Mouse (Mus musculus) kidney, adult 9 months (tissue): ENCODE data around the gene Ankrd11.

Experiments used
- DNase-seq: peaks from one replicate; pipeline ENCODE4 v3.0.0; 2022

The Ankrd11 gene

GRCm38 (mm10) chr8:122960323-122960722 is 81.8 kb downstream of the Ankrd11 start:
- DNase-seq, result no peak

DNA sequence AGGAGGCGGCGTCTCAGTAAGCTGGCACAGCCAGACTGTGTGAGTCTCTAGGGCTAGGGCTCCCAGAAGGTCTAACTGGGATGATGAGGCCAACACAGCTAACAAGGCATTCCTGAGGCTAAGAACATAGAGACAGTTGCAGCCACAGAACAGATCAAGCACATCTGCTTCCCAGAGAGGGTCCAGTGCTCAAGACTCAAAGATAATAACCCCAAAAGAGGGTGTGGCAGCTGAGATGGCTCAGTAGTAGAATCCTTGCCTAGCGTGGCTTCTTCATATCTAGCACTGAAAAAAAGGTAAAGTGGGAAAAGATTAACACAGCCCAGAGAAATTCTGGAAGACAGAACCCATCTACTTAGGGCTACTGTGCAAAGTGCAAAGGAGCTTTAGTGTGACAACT is 86.1 kb downstream of the Ankrd11 start:
- DNase-seq, result no peak

- no peak for DNase-seq
Measured at GRCm38 (mm10) chr8:122955195-122955594, 86.9 kb downstream of the Ankrd11 start.

DNA sequence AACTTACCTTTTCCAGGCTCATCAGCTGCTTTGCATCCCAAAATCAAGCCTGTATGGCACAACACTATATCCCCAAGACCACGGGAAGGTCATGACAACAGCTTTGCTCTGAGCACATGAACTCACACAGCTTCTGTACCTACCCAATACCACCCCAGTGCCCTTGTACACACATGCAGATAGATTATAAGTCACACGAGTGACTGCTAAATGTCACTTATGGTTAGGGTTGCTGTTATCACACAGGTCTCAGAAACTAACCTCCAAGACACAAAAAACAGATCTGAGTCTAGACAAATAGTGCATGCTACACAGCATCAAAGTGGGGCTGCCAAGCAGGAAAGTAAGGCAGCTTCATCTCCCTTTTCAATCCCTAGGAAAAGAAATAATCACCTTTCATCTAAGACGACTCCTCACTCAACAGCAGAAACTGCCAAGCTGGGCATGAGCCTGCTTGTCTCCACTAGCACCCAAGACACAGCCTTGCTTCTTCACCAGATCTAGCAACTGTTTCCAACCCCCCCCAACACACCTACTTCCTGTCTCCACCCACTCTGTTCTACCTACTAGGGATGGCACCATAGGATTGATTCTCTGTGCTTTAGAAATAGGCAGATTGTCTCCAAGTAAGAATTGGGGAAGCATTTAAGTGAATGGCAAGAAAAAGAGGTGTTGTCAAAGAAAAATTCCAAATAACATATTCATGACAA is 87.8 kb downstream of the Ankrd11 start:
- no peak for DNase-seq

DNA sequence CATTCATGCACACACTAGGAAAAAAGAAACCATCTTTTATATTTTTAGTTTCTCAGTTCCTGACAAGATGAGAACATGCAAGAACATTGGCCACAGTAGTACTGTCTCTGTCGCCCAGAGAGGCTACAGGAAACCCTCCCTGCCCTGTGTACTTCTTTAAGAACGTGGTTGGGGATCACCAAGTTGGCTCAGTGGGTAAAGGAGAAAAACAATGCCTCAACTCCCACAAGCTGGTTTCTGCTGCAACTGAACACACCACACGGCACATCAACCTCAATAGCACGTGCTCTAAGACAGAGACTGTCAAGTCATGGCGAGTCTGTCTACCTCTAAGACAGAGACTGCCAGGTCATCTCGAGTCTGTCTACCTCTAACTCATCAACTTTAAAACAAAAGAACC is 89.0 kb downstream of the Ankrd11 start:
- DNase-seq, result no peak

DNA sequence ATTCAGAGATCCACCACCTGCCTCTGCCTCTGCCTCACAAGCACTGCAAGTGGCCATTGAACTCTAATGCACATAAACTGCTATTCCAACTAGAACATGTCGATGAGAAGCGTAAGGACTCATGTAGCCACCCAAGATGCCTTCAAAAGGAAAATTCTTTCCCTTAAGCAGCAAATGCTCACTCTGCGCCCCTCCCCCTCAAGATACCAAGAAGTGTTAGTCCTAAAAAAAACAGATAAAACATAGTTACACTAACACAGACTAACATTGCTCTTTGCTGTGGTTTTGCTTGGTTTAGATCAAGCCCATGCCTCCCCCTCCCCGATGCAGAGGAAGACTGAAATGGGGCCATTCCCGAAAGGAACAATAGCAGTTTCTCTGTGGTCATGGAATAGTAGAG is 90.6 kb downstream of the Ankrd11 start:
- DNase-seq, result no peak

DNA sequence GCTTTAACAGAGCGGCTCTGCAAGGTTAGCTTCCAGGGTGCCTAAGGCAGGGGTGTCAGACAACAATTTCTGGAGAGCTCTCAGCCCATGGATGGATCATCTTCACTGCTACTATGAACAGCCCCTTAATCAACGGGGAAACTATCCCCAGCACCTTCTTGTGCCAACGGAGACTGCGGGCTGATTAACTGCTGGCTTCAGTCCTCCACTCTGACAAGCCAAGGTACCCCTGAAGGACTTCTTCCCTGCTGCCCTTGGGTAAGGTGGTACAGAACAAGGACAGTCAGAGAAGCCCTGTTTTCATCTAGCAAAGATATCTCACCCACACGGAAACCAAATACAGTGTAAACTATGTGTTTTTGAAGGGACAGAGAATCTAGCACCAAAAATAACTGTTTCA is 92.4 kb downstream of the Ankrd11 start:
- DNase-seq, result no peak

DNA sequence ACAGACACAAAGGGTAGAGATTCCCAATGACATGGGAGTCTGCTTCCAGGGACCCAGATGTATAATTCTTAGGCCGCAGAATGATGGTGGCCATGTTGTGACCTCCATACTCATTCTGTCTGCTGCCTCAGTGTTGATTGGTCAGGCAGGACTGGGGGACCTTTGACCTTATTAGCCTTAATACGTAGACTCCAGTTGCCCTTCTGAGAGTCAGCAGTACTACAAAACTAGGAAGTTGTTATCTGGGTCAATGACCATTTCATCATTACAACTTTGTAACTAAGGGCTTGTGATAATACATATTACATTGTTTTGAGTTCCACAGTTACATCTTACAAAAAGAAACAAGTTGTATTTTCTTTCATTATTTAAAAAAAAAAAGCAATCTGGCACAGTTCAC is 96.3 kb downstream of the Ankrd11 start:
- no peak for DNase-seq

DNA sequence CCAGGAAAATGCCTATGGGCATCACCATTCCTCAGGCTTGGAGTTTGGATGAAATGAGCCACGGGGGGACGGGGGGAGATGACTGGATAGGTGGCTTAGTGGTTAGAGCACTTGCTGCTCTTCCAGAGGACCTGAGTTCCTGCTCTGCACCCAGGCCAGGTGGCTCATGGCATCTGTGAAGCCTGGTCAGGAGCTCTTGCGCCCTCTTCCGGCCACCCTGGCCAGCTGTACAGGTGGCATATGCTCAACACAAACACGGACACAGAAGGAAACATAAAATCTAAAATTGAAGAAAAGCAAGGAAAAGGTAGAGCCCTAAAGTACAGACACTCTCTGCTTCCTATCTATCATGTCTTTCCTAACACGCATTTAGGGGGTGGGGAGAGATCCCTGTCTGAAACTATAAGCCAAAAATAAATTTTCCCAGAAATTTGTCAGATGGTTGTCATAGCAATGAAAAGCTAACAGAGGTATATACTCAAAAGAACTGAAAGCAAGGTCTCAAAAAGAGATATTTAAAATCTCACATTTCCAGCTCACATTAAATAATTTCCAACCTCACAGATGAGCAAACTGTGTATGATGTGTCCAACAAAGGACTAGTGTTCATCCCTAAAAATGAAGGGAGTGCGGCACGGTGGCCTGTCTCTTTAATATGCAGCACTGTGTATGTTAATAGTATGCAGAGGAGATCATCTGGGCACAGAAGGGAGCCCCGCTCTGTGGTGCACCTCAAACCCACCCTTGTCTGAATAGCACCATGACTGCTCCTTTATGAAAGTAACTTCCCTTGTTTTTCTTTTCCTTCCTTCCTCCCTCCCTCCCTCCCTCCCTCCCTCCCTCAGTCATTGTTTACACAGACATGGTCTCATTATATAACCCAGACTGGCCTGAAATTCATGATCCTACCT is 99.0 kb downstream of the Ankrd11 start:
- DNase-seq, result peak; percentile 23

DNA sequence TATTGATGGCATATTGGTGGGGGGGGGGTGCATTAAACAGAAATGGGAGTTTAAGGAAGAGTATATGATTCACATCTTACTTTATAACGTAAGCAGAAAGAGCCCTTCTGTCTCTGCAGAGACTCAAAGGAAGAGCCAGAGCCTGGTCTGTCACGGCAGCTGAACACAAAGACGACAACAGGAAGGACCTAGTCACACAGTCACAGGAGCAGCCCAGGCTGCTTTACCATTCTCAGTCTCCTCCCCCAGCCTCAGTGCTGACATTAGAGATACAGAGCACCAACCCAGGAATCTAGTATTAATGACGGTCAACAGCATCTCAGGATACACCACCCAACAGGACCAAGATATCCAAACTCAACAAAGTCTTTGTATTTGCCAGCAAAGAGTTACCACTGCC is 103.5 kb downstream of the Ankrd11 start:
- DNase-seq, result peak; percentile 31

DNA sequence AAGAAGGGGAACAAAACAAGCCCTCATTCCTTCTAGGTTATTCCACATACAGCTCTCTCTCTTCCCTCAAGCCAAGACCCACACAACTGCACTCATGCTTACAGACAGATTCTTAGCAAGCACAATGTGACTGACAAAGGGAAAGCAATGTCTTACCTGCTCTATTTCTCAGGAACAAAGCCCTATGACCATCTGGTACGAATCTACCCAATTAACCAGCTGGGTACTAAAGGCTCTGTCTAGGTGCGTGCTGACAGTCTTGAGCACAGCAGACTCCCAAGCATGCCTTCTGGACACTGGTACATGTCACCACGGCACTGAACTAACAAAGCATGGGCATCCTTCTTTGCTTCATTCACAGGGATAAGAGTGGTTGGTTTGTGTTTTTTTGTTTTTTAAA is 103.9 kb downstream of the Ankrd11 start:
- no peak for DNase-seq

GRCm38 (mm10) chr8:122937545-122938053 is 104.5 kb downstream of the Ankrd11 start:
- peak; percentile 17 for DNase-seq

- no peak for DNase-seq
Measured at GRCm38 (mm10) chr8:122935912-122936311, 106.2 kb downstream of the Ankrd11 start.

DNA sequence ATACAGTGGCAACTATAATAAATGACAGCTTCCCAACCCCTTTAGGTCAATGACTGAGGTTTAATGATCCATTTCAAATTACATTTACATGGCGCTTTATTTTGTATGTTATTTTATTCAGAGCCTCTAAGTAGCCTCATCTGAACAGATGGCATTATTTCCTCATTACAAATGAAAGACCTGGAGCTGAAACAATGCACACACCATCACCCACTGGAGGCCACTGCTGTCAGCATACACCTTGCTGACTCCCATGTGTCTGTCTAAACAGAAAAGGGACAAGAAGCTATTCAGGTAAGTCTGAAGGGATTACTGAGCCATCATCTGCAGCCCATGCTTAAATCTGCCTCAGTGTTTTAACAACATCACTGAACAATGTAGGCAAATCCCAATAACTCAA is 107.0 kb downstream of the Ankrd11 start:
- no peak for DNase-seq

DNA sequence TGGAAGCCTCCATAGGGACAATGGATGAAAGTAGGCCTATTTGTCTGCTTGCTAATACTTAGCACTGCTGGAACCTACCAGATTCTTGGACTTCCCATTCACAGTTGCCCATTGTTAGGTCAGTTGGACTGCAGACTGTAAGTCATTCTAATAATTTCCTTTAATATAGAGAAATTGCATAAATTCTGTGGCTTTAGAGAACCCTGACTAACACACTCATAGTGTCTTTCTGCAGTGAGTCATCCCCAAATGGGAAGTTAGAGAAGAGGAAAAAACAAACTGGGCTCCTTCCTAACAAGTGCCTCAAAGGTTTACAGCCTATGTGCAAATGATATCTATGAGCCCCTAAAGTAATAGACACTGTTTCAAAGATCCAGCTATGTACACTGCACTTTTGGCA is 108.1 kb downstream of the Ankrd11 start:
- DNase-seq, result no peak

DNA sequence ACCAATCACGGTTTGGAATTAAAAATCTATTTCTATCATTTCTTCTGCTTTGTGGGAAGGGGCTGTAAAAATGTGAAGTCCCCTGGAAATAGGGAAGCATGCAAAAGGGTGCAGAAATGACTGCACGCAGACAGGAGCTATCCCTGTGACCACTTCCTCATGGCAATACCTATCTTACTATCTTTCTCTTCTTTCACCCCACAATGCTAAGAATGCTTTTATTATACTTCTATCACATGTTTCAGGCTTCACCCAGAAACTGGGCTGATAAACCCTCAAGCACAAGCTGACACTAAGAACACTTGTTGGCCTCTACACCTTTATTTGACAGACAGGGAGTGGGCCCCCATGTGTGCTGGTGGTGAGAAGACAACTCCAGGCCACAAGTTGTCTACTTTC is 109.5 kb downstream of the Ankrd11 start:
- no peak for DNase-seq

- no peak for DNase-seq
Measured at GRCm38 (mm10) chr8:122931834-122932560, 110.1 kb downstream of the Ankrd11 start.

DNA sequence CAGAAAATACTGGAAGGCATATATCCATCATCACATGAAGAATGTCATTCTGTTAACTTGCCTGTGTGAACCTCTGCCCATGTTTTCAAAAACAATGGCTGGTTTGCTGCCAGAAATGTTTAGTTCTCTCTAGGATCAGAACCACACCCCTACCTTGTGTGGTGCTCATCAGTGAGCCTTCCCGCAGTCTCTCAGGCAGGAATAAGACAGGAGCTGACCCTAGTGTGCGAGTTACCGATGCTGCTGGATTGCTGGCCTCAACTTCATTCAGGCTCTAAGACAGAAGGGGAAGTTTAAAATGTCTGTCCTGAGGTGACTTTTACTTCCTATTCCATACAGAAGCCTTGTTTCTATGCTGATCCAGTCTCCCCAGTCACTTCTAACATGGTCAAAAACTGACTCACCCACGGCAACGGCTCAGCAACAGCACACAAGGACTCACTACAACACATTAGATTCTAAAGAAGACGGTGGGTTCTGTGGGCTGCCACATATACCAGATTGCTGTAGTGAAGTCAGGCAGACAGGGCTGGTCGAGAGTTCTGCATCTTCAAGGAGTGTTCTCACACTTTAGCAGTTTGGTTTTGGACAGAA is 113.3 kb downstream of the Ankrd11 start:
- no peak for DNase-seq

GRCm38 (mm10) chr8:122927841-122928240 is 114.2 kb downstream of the Ankrd11 start:
- no peak for DNase-seq

DNA sequence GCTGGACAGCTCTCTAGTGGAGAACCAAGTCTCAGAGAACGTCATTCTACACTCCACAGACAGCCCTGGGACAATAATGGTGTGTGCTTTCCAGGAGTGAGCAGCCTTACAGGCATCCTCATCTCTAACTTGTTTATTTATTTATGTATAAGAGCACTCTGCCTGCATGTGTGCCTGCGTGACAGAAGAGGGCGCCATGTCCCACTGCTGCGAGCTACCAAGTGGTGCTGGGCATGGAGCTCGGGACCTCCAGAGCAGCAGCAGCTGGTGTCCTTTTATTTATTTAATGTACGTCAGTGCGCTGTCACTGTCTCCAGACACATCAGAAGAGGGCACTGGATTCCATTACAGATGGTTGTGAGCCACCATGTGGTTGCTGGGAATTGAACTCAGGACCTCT is 115.3 kb downstream of the Ankrd11 start:
- DNase-seq, result no peak

GRCm38 (mm10) chr8:122925939-122926722 is 115.9 kb downstream of the Ankrd11 start:
- no peak for DNase-seq

DNA sequence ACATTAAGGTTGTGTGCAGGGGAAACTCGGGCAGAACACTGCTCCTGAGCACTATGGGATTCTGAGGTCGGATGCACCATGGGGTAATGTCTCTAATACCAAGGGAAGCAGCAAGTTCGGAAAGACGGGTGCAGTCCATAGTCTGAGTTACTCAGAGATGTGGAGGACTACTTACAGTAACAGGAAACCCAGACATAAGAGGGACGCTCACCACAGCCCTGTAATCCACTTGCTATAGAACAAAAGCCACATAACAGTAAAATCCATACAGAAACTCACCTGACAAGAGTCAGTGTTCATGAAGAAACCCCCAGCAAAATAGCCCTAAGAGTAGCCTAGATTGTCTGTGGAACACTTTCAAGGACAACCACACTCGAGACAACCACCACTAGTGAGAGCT is 118.0 kb downstream of the Ankrd11 start:
- DNase-seq, result no peak
